Mouse (Mus musculus) erythroblast, embryonic 14.5 days (primary cell): ENCODE results near the gene Arhgap6. TPM values are rescaled to one million over a fixed set of nuclear protein-coding genes. Genes with fewer than 3 reads are reported as not detected.
A peak's percentile ranks its signal among the peaks of the same experiment; 100 is the strongest.
"Not testable (repeated sequence)": the region's sequence is repeated elsewhere in the genome, so short reads cannot be mapped to it uniquely, and the experiment has no call there.

ENCODE experiments used
- H3K27me3 ChIP-seq: 2 replicates; pipeline ENCODE4 v1.6.1; 2012; ENCODE audit warnings: inconsistent platforms; ENCODE audit not compliant: control insufficient read depth
- H3K36me3 ChIP-seq: 2 replicates; pipeline ENCODE4 v1.6.1; 2012; ENCODE audit warnings: mild to moderate bottlenecking, inconsistent platforms; ENCODE audit not compliant: control insufficient read depth
- H3K4me1 ChIP-seq: 2 replicates; pipeline ENCODE4 v1.6.1; 2012; ENCODE audit warnings: inconsistent platforms; ENCODE audit not compliant: control insufficient read depth
- H3K4me3 ChIP-seq: replicated peaks from 2 replicates; pipeline ENCODE3; 2012; ENCODE audit warnings: moderate library complexity, mild to moderate bottlenecking, inconsistent platforms
- H3K9me3 ChIP-seq: 2 replicates; pipeline ENCODE4 v1.6.1; 2012; ENCODE audit warnings: low read length, inconsistent platforms, mixed read lengths; ENCODE audit not compliant: control insufficient read depth
- GATA1 ChIP-seq: IDR thresholded peaks from 2 replicates; pipeline ENCODE4 v1.6.1; 2012; ENCODE audit warnings: low read length, inconsistent platforms, mixed read lengths
- TAL1 ChIP-seq: IDR thresholded peaks from 3 replicates; pipeline ENCODE4 v1.6.1; 2012; ENCODE audit warnings: low read length, inconsistent platforms, mixed read lengths
- polyA plus RNA-seq: library from polyadenylated mRNA; stranded (reverse); fragments of >175 nt; gene quantifications from 2 replicates; pipeline ENCODE4 v1.2.3, GENCODE M21; 2012

Arhgap6 gene
- polyA plus RNA-seq, 1 experiment = 0.03 TPM

GRCm38 (mm10) chrX:169303945-169304344 lies 509.0 kb downstream of the Arhgap6 start:
- no peaks in the 10 kb centered on the region for H3K9me3 ChIP-seq
- no peaks in the 10 kb centered on the region for H3K27me3 ChIP-seq
- no peak for TF ChIP-seq GATA1
- no peak for TF ChIP-seq TAL1
- H3K36me3 ChIP-seq = peaks cover 8% of the 10 kb centered on the region; the same call in 1 of the 2 replicates
- no peak overlapping the region for H3K4me3 ChIP-seq
- no peaks in the 10 kb centered on the region for H3K4me1 ChIP-seq

GRCm38 (mm10) chrX:169308559-169308958 lies 513.7 kb downstream of the Arhgap6 start:
- no peak for TF ChIP-seq GATA1
- no peak for TF ChIP-seq TAL1
- H3K9me3 ChIP-seq = no peaks in the 10 kb centered on the region
- H3K4me1 ChIP-seq = no peaks in the 10 kb centered on the region
- H3K27me3 ChIP-seq = no peaks in the 10 kb centered on the region
- no peak overlapping the region for H3K4me3 ChIP-seq
- peaks cover 30% of the 10 kb centered on the region for H3K36me3 ChIP-seq

GRCm38 (mm10) chrX:169319066-169319760 lies 524.3 kb downstream of the Arhgap6 start:
- TF ChIP-seq TAL1 (no peak), GATA1 (no peak)
- Histone ChIP-seq H3K4me1 (peaks cover 13% of the 10 kb centered on the region), H3K4me3 (peak overlapping the region; percentile 85), H3K9me3 (peaks cover 7% of the 10 kb centered on the region), H3K36me3 (peaks cover 20% of the 10 kb centered on the region), H3K27me3 (peaks cover 4% of the 10 kb centered on the region; the same call in 1 of the 2 replicates)

DNA sequence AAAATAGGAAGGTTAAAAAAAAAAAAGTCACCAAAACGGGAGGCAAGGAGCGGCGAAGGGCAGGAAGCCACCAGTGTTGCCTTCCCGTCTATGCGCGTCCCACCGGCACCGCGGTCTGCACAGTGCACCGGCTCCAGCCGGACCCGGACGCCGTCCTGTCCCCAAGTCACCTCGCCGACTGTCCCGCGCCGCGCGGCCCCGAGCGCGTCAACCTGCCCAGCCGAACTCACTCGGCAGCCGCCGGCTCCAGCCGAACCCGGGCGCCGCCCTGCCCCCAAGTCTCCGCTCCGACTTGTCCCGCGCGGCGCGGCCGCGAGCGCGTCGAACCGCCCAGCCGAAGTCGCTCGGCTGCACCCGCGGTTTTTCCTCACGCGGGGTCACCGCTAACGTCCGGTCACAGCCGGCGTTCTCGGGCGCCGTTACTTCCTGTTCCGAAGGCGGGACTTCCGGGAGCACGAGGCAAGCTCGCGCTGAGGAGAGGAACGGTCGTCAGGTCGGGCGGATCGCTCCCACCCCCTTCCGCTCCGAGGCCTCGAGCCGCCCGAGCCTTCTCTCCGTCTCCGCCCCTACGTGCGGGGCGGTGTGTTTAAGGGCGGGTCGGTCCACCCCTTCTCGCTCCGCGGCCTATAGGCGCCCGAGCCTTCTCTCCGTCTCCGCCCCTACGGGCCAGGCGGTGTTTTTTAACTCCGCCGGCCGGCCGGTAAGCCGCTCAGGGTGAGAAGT lies 525.2 kb downstream of the Arhgap6 start, which contains the start of gene Hccs:
Gene Hccs (minus strand): TSS at position 428 of the 723 bp plus-strand sequence.
- H3K4me3 ChIP-seq = peak within 1 kb of the TSS; percentile 85
- H3K9me3 ChIP-seq = peaks cover 7% of the 10 kb centered on the region
- TF ChIP-seq TAL1 (no peak), GATA1 (no peak)
- H3K27me3 ChIP-seq = peaks cover 4% of the 10 kb centered on the region; the same call in 1 of the 2 replicates
- H3K36me3 ChIP-seq = peaks cover 13% of the 10 kb centered on the region
- H3K4me1 ChIP-seq = peaks cover 13% of the 10 kb centered on the region

DNA sequence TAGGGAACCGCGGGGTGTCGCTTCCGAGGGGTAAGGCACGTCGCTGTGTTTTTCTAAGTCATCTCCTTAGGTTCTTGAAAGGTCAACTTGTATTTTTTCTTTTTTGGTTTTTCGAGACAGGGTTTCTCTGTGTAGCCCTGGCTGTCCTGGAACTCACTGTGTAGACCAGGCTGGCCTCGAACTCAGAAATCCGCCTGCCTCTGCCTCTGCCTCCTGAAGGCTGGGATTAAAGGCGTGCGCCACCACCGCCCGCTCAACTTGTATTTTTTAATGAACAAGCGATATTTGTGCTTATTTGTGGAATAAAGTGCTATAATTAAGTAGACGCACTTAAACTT lies 525.7 kb downstream of the Arhgap6 start:
- peak overlapping the region; percentile 85 for H3K4me3 ChIP-seq
- not testable (repeated sequence) for H3K9me3 ChIP-seq, H3K36me3 ChIP-seq, H3K27me3 ChIP-seq
- peaks cover 13% of the 10 kb centered on the region for H3K4me1 ChIP-seq

DNA sequence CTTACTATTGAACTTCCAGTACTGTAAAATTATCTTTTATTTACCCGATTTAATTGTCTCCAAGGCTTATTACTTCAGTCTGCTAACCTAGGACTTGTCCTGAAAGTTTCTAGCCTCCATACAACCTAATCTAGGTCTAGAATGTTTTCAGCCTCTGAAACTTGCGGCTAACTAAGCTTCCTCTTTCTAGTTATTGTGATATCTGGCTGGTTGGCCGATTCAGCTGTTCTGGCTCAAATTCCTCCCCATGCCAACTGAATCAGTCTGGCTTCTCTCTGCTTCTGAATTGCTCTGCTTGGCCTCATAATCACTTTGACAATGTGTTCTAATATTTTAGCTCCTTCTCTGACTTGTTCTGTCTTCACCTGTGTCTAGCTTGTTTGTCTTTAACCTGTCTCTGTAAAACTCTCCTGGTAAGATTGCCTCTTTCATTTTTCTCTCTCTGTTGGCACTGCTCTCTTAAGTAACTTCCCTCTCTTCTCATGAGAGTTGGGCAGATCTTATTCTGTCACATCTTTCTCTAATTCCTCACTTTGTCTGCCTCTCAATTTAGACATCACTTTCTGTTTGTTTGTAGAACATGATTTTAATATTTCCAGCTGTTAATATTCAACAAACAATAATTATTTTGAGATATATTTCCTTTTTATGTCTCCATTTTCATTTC lies 531.2 kb downstream of the Arhgap6 start:
- Histone ChIP-seq H3K4me3 (no peak overlapping the region), H3K27me3 (no peaks in the 10 kb centered on the region)

DNA sequence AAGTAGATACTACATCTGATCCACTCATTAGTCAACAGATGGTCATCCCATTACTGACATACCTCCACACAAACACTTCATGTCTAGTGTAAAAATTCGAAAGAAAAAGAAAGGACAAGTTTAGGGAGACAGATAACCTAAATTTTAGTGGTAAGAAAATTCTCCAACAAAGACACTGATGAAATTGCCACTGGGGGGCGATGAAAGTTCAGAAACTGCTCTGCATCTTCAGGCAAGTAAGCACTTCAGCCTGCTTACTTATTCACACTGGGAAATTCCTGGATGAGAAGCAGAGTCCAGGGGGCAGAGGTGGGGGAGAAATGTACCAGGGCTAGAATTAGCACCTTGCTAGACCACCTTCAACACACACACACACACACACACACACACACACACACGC lies 537.4 kb downstream of the Arhgap6 start:
- Histone ChIP-seq H3K27me3 (no peaks in the 10 kb centered on the region), H3K4me3 (no peak overlapping the region), H3K4me1 (no peaks in the 10 kb centered on the region), H3K9me3 (no peaks in the 10 kb centered on the region), H3K36me3 (no peaks in the 10 kb centered on the region)
- TF ChIP-seq TAL1 = no peak
- TF ChIP-seq GATA1 = no peak

More for the DNA sequence above, 531.2 kb downstream of the Arhgap6 start:
- no peak for TF ChIP-seq TAL1
- no peak for TF ChIP-seq GATA1
- Histone ChIP-seq H3K9me3 (no peaks in the 10 kb centered on the region), H3K4me1 (no peaks in the 10 kb centered on the region), H3K36me3 (no peaks in the 10 kb centered on the region)

GRCm38 (mm10) chrX:169337559-169337958 lies 542.7 kb downstream of the Arhgap6 start:
- Histone ChIP-seq H3K4me1 (no peaks in the 10 kb centered on the region), H3K9me3 (no peaks in the 10 kb centered on the region), H3K4me3 (no peak overlapping the region), H3K27me3 (no peaks in the 10 kb centered on the region), H3K36me3 (no peaks in the 10 kb centered on the region)
- TF ChIP-seq TAL1 (no peak), GATA1 (no peak)

- H3K4me1 ChIP-seq = no peaks in the 10 kb centered on the region
- TF ChIP-seq GATA1 (no peak), TAL1 (no peak)
- H3K27me3 ChIP-seq = no peaks in the 10 kb centered on the region
These were observed 543.3 kb downstream of the Arhgap6 start for GRCm38 (mm10) chrX:169338213-169338612.

More at GRCm38 (mm10) chrX:169338213-169338612, 543.3 kb downstream of the Arhgap6 start:
- no peaks in the 10 kb centered on the region for H3K36me3 ChIP-seq
- no peak overlapping the region for H3K4me3 ChIP-seq
- no peaks in the 10 kb centered on the region for H3K9me3 ChIP-seq

Other genes starting within 250 kb of the Arhgap6 start
- gene Frmpd4, start 217.9 kb upstream of the Arhgap6 start, polyA plus RNA-seq = not detected in 2 replicates
- 0.26 and 0.28 TPM in 2 replicates for gene Msl3, start 121.2 kb upstream of the Arhgap6 start, polyA plus RNA-seq